Mouse (Mus musculus) gonadal fat pad, adult 2 months (tissue): ENCODE measurements around the gene 1190002N15Rik. TPM values are rescaled to one million over a fixed set of nuclear protein-coding genes. Genes with fewer than 3 reads are reported as not detected.

Experiments
- DNase-seq: peaks from one replicate; pipeline ENCODE4 v3.0.0-alpha.2; 2012; ENCODE audit warnings: low read depth
- polyA plus RNA-seq: library from polyadenylated mRNA; depleted of rRNA; stranded (reverse); fragments of >200 nt; gene quantifications from 2 replicates; pipeline ENCODE4 v1.2.3, GENCODE M21; 2012; rRNA removed

The 1190002N15Rik gene
- polyA plus RNA-seq: 6.8 and 7.4 TPM in 2 replicates

- DNase-seq: no peak
These were observed at the start of gene 1190002N15Rik for GRCm38 (mm10) chr9:94537970-94538822. 1190002N15Rik (minus strand) TSS chr9:94538081.

GRCm38 (mm10) chr9:94582309-94582708 is 44.4 kb upstream of the 1190002N15Rik start:
- no peak for DNase-seq

GRCm38 (mm10) chr9:94581661-94582060 is 43.8 kb upstream of the 1190002N15Rik start:
- DNase-seq: no peak

GRCm38 (mm10) chr9:94580071-94580737 is 42.3 kb upstream of the 1190002N15Rik start:
- no peak for DNase-seq

- DNase-seq: no peak
These were observed 33.9 kb upstream of the 1190002N15Rik start for GRCm38 (mm10) chr9:94571802-94572201.

- DNase-seq: no peak
These were observed 30.5 kb upstream of the 1190002N15Rik start for GRCm38 (mm10) chr9:94568386-94568785.

GRCm38 (mm10) chr9:94567722-94568314 is 29.9 kb upstream of the 1190002N15Rik start:
- no peak for DNase-seq

- DNase-seq: no peak
These were observed 19.1 kb upstream of the 1190002N15Rik start for GRCm38 (mm10) chr9:94556776-94557514.

- no peak for DNase-seq
These were observed 18.4 kb upstream of the 1190002N15Rik start for GRCm38 (mm10) chr9:94556249-94556648.

- no peak for DNase-seq
These were observed 12.7 kb upstream of the 1190002N15Rik start for GRCm38 (mm10) chr9:94550493-94551095.

- no peak for DNase-seq
These were observed 6.0 kb upstream of the 1190002N15Rik start for GRCm38 (mm10) chr9:94543881-94544280.

- DNase-seq: no peak
These were observed 2.6 kb upstream of the 1190002N15Rik start for GRCm38 (mm10) chr9:94540343-94541095.

- no peak for DNase-seq
These were observed 1.5 kb upstream of the 1190002N15Rik start for GRCm38 (mm10) chr9:94539346-94539865.

- DNase-seq: no peak
These were observed 902 bp upstream of the 1190002N15Rik start for GRCm38 (mm10) chr9:94538823-94539143.

GRCm38 (mm10) chr9:94537051-94537917 is 597 bp downstream of the 1190002N15Rik start:
- no peak for DNase-seq

- no peak for DNase-seq
These were observed 1.5 kb downstream of the 1190002N15Rik start for GRCm38 (mm10) chr9:94536261-94536905.

GRCm38 (mm10) chr9:94534795-94535194 is 3.1 kb downstream of the 1190002N15Rik start:
- no peak for DNase-seq

GRCm38 (mm10) chr9:94534226-94534625 is 3.7 kb downstream of the 1190002N15Rik start:
- no peak for DNase-seq

GRCm38 (mm10) chr9:94533641-94534040 is 4.2 kb downstream of the 1190002N15Rik start:
- no peak for DNase-seq
